Mouse (Mus musculus) cerebellum, adult 2 months (tissue): ENCODE measurements around the gene Plekhm3.

Experiments
- CTCF ChIP-seq: fragments of 200-500 bp; IDR thresholded peaks from 2 replicates; pipeline ENCODE4 v1.5.1; 2011; ENCODE audit warnings: low read depth, mild to moderate bottlenecking, control low read depth, low read length, moderate library complexity, borderline replicate concordance; ENCODE audit not compliant: insufficient read depth
- POLR2A ChIP-seq: fragments of 200-500 bp; IDR thresholded peaks from 2 replicates; pipeline ENCODE4 v1.6.1; 2011; ENCODE audit warnings: low read length, control low read depth, borderline replicate concordance; ENCODE audit not compliant: insufficient read depth

DNA sequence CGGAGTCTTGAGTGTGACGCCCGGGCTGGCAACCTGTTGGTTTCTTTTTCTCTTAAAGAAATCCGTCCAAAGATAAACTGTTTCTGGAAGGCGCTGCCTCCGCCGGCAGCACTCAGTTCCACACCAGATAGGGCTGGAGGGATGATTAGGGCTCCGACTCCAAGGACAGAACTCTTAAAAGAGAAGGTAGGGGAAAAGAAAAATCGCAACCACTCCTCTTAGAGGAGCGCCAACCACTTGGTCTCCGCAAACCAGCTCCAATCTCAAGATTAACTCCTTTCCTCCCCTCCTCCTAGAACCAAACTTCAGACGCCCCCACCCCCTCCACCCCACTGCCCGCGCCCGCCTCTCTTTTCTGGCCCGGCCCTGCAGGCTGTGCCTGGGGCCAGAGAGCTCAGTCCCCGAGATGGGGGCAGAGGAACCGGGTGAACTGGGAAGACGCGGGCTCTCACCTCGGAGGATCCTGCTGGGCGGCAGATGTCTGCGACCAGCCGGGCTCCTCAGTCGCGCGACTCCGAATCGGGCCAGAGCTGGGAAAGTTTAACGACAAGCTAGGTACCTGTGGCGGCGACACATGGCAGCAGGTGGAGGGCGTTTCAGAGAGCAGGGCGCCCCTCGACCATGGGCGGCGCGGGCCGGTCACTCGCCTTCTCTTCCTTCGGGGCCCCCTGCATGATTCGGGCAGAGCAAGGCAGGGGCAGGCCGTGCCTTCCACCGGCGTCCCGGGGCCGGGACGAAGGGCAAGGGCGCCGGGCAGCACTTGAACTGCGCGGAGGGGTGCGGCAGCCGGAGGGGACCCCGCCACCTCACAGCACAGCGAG lies 219.7 kb downstream of the Plekhm3 start:
- TF ChIP-seq CTCF (no peak), POLR2A (no peak)
